Mouse (Mus musculus) MEL (cell line): ENCODE measurements around the gene Mrps17. TPM values are rescaled to one million over a fixed set of nuclear protein-coding genes. Genes with fewer than 3 reads are reported as not detected.

Experiments used
- DNase-seq: peaks from one replicate; pipeline ENCODE4 v3.0.0; 2011; ENCODE audit warnings: low read depth, low spot score
- H3K27ac ChIP-seq: 2 replicates; pipeline ENCODE4 v1.5.1; 2012; ENCODE audit warnings: low read depth, mild to moderate bottlenecking, control low read depth, low read length, moderate library complexity; ENCODE audit not compliant: control insufficient read depth
- H3K27me3 ChIP-seq, 2 experiments: fragments of 150-350 bp in 1 of 2; sonication (generic) in 1 of 2; 2 replicates each; pipeline ENCODE4 v1.6.1; 2012; ENCODE audit warnings: low read length in 2 of 2, mild to moderate bottlenecking in 2 of 2, improper control_type of control experiment in 1 of 2, moderate library complexity in 1 of 2; ENCODE audit not compliant: insufficient read depth in 2 of 2, control insufficient read depth in 1 of 2
- H3K36me3 ChIP-seq, 2 experiments: 2 replicates each; pipeline ENCODE4 v1.6.1; 2012 to 2014; ENCODE audit warnings: low read length in 2 of 2, improper control_type of control experiment in 1 of 2, inconsistent platforms in 1 of 2, mild to moderate bottlenecking in 1 of 2; ENCODE audit not compliant: insufficient read depth in 2 of 2, control insufficient read depth in 1 of 2
- H3K4me1 ChIP-seq, 2 experiments: fragments of 150-350 bp in 1 of 2; sonication (generic) in 1 of 2; 2 replicates each; pipeline ENCODE4 v1.6.1; 2012; ENCODE audit warnings: low read length in 2 of 2, improper control_type of control experiment in 1 of 2, mild to moderate bottlenecking in 1 of 2; ENCODE audit not compliant: insufficient read depth in 2 of 2, control insufficient read depth in 1 of 2
- H3K4me3 ChIP-seq, 2 experiments: fragments of 150-350 bp in 1 of 2; sonication (generic) in 1 of 2; 2 replicates each; pipeline ENCODE4 v1.5.1; 2012; ENCODE audit warnings: low read depth in 2 of 2, low read length in 2 of 2, mild to moderate bottlenecking in 2 of 2, moderate library complexity in 2 of 2, control low read depth in 1 of 2, improper control_type of control experiment in 1 of 2; ENCODE audit not compliant: control insufficient read depth in 1 of 2, insufficient read depth in 1 of 2
- H3K79me2 ChIP-seq: 2 replicates; pipeline ENCODE4 v1.6.1; 2012; ENCODE audit warnings: mild to moderate bottlenecking, low read length, moderate library complexity; ENCODE audit not compliant: control insufficient read depth, poor library complexity, insufficient read depth
- H3K9ac ChIP-seq: 2 replicates; pipeline ENCODE4 v1.6.1; 2012; ENCODE audit warnings: low read depth, mild to moderate bottlenecking, control low read depth, low read length, moderate library complexity; ENCODE audit not compliant: control insufficient read depth, poor library complexity, severe bottlenecking
- H3K9me3 ChIP-seq: fragments of 150-350 bp; sonication (generic); replicated peaks from 2 replicates; pipeline ENCODE4 v1.6.1; 2012; ENCODE audit warnings: mild to moderate bottlenecking, low read length, improper control_type of control experiment, moderate library complexity; ENCODE audit not compliant: insufficient read depth
- BHLHE40 ChIP-seq: IDR thresholded peaks from 2 replicates; pipeline ENCODE4 v1.6.1; 2012; ENCODE audit warnings: low read depth, mild to moderate bottlenecking, inconsistent platforms, low read length, improper control_type of control experiment, borderline replicate concordance
- CTCF ChIP-seq, 3 experiments: IDR thresholded peaks in 2 of 3; conservative IDR thresholded peaks in 1 of 3; 2 replicates each; pipeline ENCODE4 v1.5.1; 2011 to 2012; ENCODE audit warnings: low read length in 3 of 3, low read depth in 2 of 3, mild to moderate bottlenecking in 2 of 3, improper control_type of control experiment in 1 of 3, inconsistent platforms in 1 of 3, mixed read lengths in 1 of 3, moderate library complexity in 1 of 3; ENCODE audit not compliant: control insufficient read depth in 1 of 3, insufficient read depth in 1 of 3, poor library complexity in 1 of 3, severe bottlenecking in 1 of 3
- ELF1 ChIP-seq: IDR thresholded peaks from 2 replicates; pipeline ENCODE4 v1.6.1; 2014; ENCODE audit warnings: low read depth, mild to moderate bottlenecking, inconsistent platforms, low read length, improper control_type of control experiment, moderate library complexity
- EP300 ChIP-seq, 2 experiments: IDR thresholded peaks; 2 replicates each; pipeline ENCODE4 v1.6.1; 2011; ENCODE audit warnings: improper control_type of control experiment in 2 of 2, low read length in 2 of 2, low read depth in 1 of 2, mild to moderate bottlenecking in 1 of 2
- ETS1 ChIP-seq: IDR thresholded peaks from 2 replicates; pipeline ENCODE4 v1.6.1; 2012; ENCODE audit warnings: low read depth, mild to moderate bottlenecking, inconsistent platforms, low read length, improper control_type of control experiment, moderate library complexity
- GATA1 ChIP-seq: IDR thresholded peaks from 2 replicates; pipeline ENCODE4 v1.6.1; 2011; ENCODE audit warnings: low read depth, low read length, improper control_type of control experiment
- MAZ ChIP-seq: IDR thresholded peaks from 2 replicates; pipeline ENCODE4 v1.6.1; 2012; ENCODE audit warnings: low read depth, mild to moderate bottlenecking, inconsistent platforms, low read length, improper control_type of control experiment
- MXI1 ChIP-seq: IDR thresholded peaks from 2 replicates; pipeline ENCODE4 v1.6.1; 2011; ENCODE audit warnings: mild to moderate bottlenecking, low read depth, low read length, improper control_type of control experiment
- MYB ChIP-seq: IDR thresholded peaks from 2 replicates; pipeline ENCODE4 v1.6.1; 2011; ENCODE audit warnings: mild to moderate bottlenecking, low read depth, low read length, improper control_type of control experiment
- NRF1 ChIP-seq: IDR thresholded peaks from 2 replicates; pipeline ENCODE4 v1.6.1; 2014; ENCODE audit warnings: low read depth, mild to moderate bottlenecking, inconsistent platforms, low read length, improper control_type of control experiment, moderate library complexity; ENCODE audit not compliant: poor library complexity, insufficient read depth, severe bottlenecking
- POLR2A ChIP-seq, 2 experiments: IDR thresholded peaks; 2 replicates each; pipeline ENCODE4 v1.6.1; 2011 to 2012; ENCODE audit warnings: low read length in 2 of 2, mild to moderate bottlenecking in 2 of 2, control low read depth in 1 of 2, improper control_type of control experiment in 1 of 2, low read depth in 1 of 2, moderate library complexity in 1 of 2; ENCODE audit not compliant: control insufficient read depth in 1 of 2, insufficient read depth in 1 of 2, poor library complexity in 1 of 2
- POLR2AphosphoS5 ChIP-seq: IDR thresholded peaks from 2 replicates; pipeline ENCODE4 v1.6.1; 2012; ENCODE audit warnings: low read depth, borderline replicate concordance, mild to moderate bottlenecking, inconsistent platforms, low read length, moderate library complexity, mixed read lengths
- RAD21 ChIP-seq: IDR thresholded peaks from 2 replicates; pipeline ENCODE4 v1.6.1; 2011; ENCODE audit warnings: mild to moderate bottlenecking, low read depth, low read length, improper control_type of control experiment
- SIN3A ChIP-seq: IDR thresholded peaks from 2 replicates; pipeline ENCODE4 v1.6.1; 2012; ENCODE audit warnings: low read length, improper control_type of control experiment, inconsistent platforms
- SMC3 ChIP-seq: IDR thresholded peaks from 2 replicates; pipeline ENCODE4 v1.6.1; 2011; ENCODE audit warnings: low read depth, low read length, improper control_type of control experiment
- TAL1 ChIP-seq: IDR thresholded peaks from 2 replicates; pipeline ENCODE4 v1.6.1; 2012; ENCODE audit warnings: mild to moderate bottlenecking, inconsistent platforms, low read length, moderate library complexity, mixed read lengths
- TBP ChIP-seq: IDR thresholded peaks from 2 replicates; pipeline ENCODE4 v1.8.0; 2011; ENCODE audit warnings: low read depth, low read length, improper control_type of control experiment
- TCF12 ChIP-seq: IDR thresholded peaks from 2 replicates; pipeline ENCODE4 v1.6.1; 2014; ENCODE audit warnings: low read depth, mild to moderate bottlenecking, inconsistent platforms, low read length, improper control_type of control experiment, moderate library complexity
- UBTF ChIP-seq: IDR thresholded peaks from 2 replicates; pipeline ENCODE4 v1.6.1; 2012; ENCODE audit warnings: low read depth, mild to moderate bottlenecking, inconsistent platforms, low read length, improper control_type of control experiment, moderate library complexity, borderline replicate concordance; ENCODE audit not compliant: insufficient read depth
- USF1 ChIP-seq: IDR thresholded peaks from 2 replicates; pipeline ENCODE4 v1.6.1; 2014; ENCODE audit warnings: low read depth, mild to moderate bottlenecking, inconsistent platforms, low read length, improper control_type of control experiment, moderate library complexity
- ZKSCAN1 ChIP-seq: IDR thresholded peaks from 2 replicates; pipeline ENCODE4 v1.6.1; 2012; ENCODE audit warnings: low read depth, mild to moderate bottlenecking, inconsistent platforms, low read length, improper control_type of control experiment, moderate library complexity
- ZMIZ1 ChIP-seq: IDR thresholded peaks from 2 replicates; pipeline ENCODE4 v1.6.1; 2012; ENCODE audit warnings: low read depth, mild to moderate bottlenecking, inconsistent platforms, low read length, improper control_type of control experiment, moderate library complexity
- ZNF384 ChIP-seq: IDR thresholded peaks from 2 replicates; pipeline ENCODE4 v1.6.1; 2012; ENCODE audit warnings: low read depth, mild to moderate bottlenecking, inconsistent platforms, low read length, improper control_type of control experiment
- polyA plus RNA-seq, 2 experiments: library from polyadenylated mRNA; stranded (reverse) in 1 of 2; unstranded in 1 of 2; fragments of >175 nt in 1 of 2; fragments of >200 nt in 1 of 2; gene quantifications; 2 replicates each; pipeline versions ENCODE4 v1.2.1 to v1.2.4; 2012; ENCODE audit warnings: low replicate concordance in 2 of 2, low read depth in 1 of 2; ENCODE audit not compliant: insufficient read length in 2 of 2, insufficient read depth in 1 of 2, missing spikeins in 1 of 2
- total RNA-seq: library from RNA; depleted of rRNA; stranded (reverse); fragments of 300-350 nt; gene quantifications from 2 replicates; pipeline ENCODE4 v1.2.3, GENCODE M21; 2012

The Mrps17 gene
- total and polyA plus RNA-seq, 3 experiments = 182 to 211 TPM; not detected in 1

GRCm38 (mm10) chr5:129729286-129729685, 14.0 kb downstream of the Mrps17 start:
- no peaks in the 10 kb centered on the region for H3K27me3 ChIP-seq
- H3K79me2 ChIP-seq = peaks cover 23% of the 10 kb centered on the region
- H3K9me3 ChIP-seq = no peaks in the 10 kb centered on the region
- DNase-seq = peak; percentile 56
- H3K27ac ChIP-seq = peak overlapping the region; percentile 32
- H3K4me3 ChIP-seq = peak overlapping the region; percentile 44 to 45
- peaks cover 0 to 32% of the 10 kb centered on the region in 2 experiments; a peak in 2 of 4 replicates for H3K36me3 ChIP-seq
- TF ChIP-seq NRF1 (no peak), MYB (no peak), GATA1 (peak; percentile 50; the same call in 1 of the 2 replicates), ELF1 (no peak), RAD21 (no peak), UBTF (no peak), POLR2A (IDR thresholded peaks at IDR 0.05; ENCODE audit: control insufficient read depth in 1 of 2, insufficient read depth in 1 of 2, low read depth in 1 of 2, low read length in 2 of 2, poor library complexity in 1 of 2) (no peak; a peak in 1 of 4 replicates), ETS1 (peak; percentile 45; the same call in 1 of the 2 replicates), TCF12 (peak; percentile 59), ZNF384 (no peak), SMC3 (no peak), POLR2AphosphoS5 (no peak), MAZ (0 out of 2 replicates have a peak, but pooled peaks have one; percentile 33), MXI1 (peak; percentile 49), ZMIZ1 (no peak), TAL1 (peak; percentile 39; the same call in 1 of the 2 replicates), SIN3A (peak; percentile 52), USF1 (peak; percentile 69), BHLHE40 (0 out of 2 replicates have a peak, but pooled peaks have one; percentile 25), TBP (no peak), CTCF (IDR thresholded peaks at IDR 0.05 in 2 of 3, conservative IDR thresholded peaks at IDR 0.05 in 1 of 3; ENCODE audit: control insufficient read depth in 1 of 3, insufficient read depth in 1 of 3, low read depth in 2 of 3, low read length in 3 of 3, poor library complexity in 1 of 3, severe bottlenecking in 1 of 3) (no peak), EP300 (IDR thresholded peaks at IDR 0.05; ENCODE audit: low read depth in 1 of 2, low read length in 2 of 2) (peak in 1 of 2 experiments; percentile 52; a peak in 3 of 4 replicates), ZKSCAN1 (no peak)
- peaks cover 15 to 39% of the 10 kb centered on the region in 2 experiments for H3K4me1 ChIP-seq
- peak overlapping the region; percentile 64 for H3K9ac ChIP-seq
